Mouse (Mus musculus): ENCODE results near the gene Rap1gap2. TPM values are rescaled to one million over a fixed set of nuclear protein-coding genes. Genes with fewer than 3 reads are reported as not detected.

Rap1gap2 gene
- total and polyA plus RNA-seq, 2 experiments from 2014 or later, result 12.1 to 49.1 TPM

DNA sequence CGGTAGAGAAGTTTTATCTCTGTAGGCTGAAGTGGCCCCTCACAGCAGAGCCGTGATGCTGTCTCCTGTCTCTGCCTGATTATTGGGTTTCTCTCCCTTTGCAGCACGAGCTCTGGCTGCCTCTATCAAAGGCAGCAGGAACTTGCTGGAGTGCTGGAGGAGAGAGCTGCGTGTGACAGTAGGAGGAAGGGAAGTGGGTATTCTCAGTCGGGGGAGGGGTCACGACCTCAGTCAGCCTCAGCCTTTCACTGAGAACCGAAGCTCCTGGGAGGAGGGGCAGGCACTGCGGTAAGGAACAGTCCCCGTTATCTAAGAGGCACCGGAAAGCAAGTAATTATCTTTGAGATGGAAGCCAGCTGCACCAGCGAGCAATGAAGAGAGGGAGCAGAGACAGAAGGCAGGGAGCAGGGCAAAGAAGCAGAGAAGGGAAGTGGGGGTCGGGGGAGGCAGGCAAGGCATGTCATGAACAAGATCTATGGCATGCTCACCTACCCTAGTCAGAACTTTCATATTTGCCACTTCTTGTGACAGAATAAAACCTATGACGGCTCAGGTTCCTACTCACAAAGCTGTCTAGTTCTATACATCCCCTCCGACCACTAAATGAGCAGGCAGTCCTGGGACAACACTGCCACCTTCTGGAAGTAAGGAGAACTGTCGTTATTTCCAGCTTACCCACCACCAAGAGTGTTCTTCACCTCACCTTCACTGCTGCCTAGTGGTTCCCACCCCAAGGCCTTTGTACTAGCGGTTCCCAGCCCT lies 63.6 kb downstream of the Rap1gap2 start:
- peak overlapping the region; percentile 54 for H3K4me2 ChIP-seq (ENCODE audit: low read depth, low read length, poor library complexity, severe bottlenecking)
- peak overlapping the region; percentile 9 for H3K4me3 ChIP-seq (ENCODE audit: low read depth, low read length)
- 6% methylated on average over 16 of the region's 16 CpGs for WGBS
- H3K9me3 ChIP-seq (ENCODE audit: low read length), result no peaks in the 10 kb centered on the region
- H3K9ac ChIP-seq (replicated peaks; ENCODE audit: low read length, poor library complexity, severe bottlenecking), result peak overlapping the region; percentile 39; the same call in 1 of the 2 replicates
- 0 out of 2 replicates have a peak, but pooled peaks cover 5% of the 10 kb centered on the region for H3K4me1 ChIP-seq (ENCODE audit: insufficient read depth, low read length)
- DNase-seq (ENCODE audit: low spot score) (peak; percentile 72), ATAC-seq (ENCODE audit: low FRiP score) (peak; percentile 81)
- no peaks in the 10 kb centered on the region for H3K36me3 ChIP-seq (ENCODE audit: insufficient read depth, low read length)
- peak overlapping the region; percentile 48; the same call in 1 of the 2 replicates for H3K27ac ChIP-seq (ENCODE audit: low read depth, low read length)
- TF ChIP-seq CTCF (IDR thresholded peaks at IDR 0.05), result peak; percentile 98
- H3K27me3 ChIP-seq (ENCODE audit: insufficient read depth, low read length), result no peaks in the 10 kb centered on the region

DNA sequence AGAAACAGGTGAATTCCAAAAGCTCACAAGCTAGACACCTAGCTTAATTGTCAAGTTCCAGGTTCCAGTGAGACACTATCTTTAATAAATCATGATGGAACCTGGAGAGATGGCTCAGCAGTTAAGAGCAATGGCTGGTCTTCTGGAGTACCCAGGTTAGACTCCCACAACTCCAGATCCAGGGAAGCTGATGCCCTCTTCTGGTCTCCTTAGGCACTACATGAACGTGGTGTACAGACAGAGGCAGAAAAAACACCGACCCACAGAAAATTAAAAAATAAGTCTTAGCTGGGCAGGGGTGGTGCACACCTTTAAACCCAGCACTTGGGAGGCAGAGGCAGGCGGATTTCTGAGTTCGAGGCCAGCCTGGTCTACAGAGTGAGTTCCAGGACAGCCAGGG lies 64.5 kb downstream of the Rap1gap2 start:
- no peak overlapping the region for H3K9ac ChIP-seq (replicated peaks; ENCODE audit: low read length, poor library complexity, severe bottlenecking)
- 0 out of 2 replicates have a peak, but pooled peaks cover 5% of the 10 kb centered on the region for H3K4me1 ChIP-seq (ENCODE audit: insufficient read depth, low read length)
- DNase-seq (ENCODE audit: low spot score) (peak; percentile 49), ATAC-seq (ENCODE audit: low FRiP score) (peak; percentile 34; the same call in 1 of the 2 replicates)
- no peak overlapping the region for H3K4me3 ChIP-seq (ENCODE audit: low read depth, low read length)
- H3K4me2 ChIP-seq (ENCODE audit: low read depth, low read length, poor library complexity, severe bottlenecking), result no peak overlapping the region
- no peak overlapping the region for H3K27ac ChIP-seq (ENCODE audit: low read depth, low read length)
- H3K27me3 ChIP-seq (ENCODE audit: insufficient read depth, low read length), result no peaks in the 10 kb centered on the region
- TF ChIP-seq CTCF (IDR thresholded peaks at IDR 0.05), result peak; percentile 70
- WGBS, result 37% methylated on average over 4 of the region's 4 CpGs
- H3K9me3 ChIP-seq (ENCODE audit: low read length), result no peaks in the 10 kb centered on the region
- H3K36me3 ChIP-seq (ENCODE audit: insufficient read depth, low read length), result no peaks in the 10 kb centered on the region

DNA sequence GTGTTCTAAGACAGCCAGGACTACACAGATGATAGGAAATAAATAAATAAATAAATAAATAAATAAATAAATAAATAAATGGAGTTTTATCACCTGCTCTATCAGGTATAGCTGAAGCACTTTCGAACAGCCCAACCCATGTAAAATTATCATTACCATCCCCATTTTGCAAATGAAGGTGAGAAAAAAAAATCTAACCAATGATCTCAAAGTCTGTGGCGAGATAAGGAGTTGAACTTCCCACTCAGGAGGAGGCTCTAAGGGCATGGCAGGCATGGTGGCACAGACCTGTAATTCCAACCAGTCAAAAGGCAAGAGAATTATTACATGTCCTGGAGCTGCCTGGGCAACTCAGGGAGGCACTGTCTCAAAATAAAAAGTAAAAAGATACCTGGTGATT lies 65.2 kb downstream of the Rap1gap2 start:
- no peak overlapping the region for H3K27ac ChIP-seq (ENCODE audit: low read depth, low read length)
- no peak for ATAC-seq (ENCODE audit: low FRiP score)
- TF ChIP-seq CTCF (IDR thresholded peaks at IDR 0.05), result no peak

GRCm38 (mm10) chr11:74537352-74537751 lies 73.4 kb downstream of the Rap1gap2 start:
- Histone ChIP-seq H3K9ac (replicated peaks; ENCODE audit: low read length, poor library complexity, severe bottlenecking) (no peak overlapping the region), H3K9me3 (ENCODE audit: low read length) (no peaks in the 10 kb centered on the region), H3K36me3 (ENCODE audit: insufficient read depth, low read length) (no peaks in the 10 kb centered on the region), H3K27ac (ENCODE audit: low read depth, low read length) (no peak overlapping the region), H3K4me1 (ENCODE audit: insufficient read depth, low read length) (no peaks in the 10 kb centered on the region), H3K4me2 (ENCODE audit: low read depth, low read length, poor library complexity, severe bottlenecking) (no peak overlapping the region), H3K27me3 (ENCODE audit: insufficient read depth, low read length) (no peaks in the 10 kb centered on the region), H3K4me3 (ENCODE audit: low read depth, low read length) (no peak overlapping the region)
- no peak for TF ChIP-seq CTCF (IDR thresholded peaks at IDR 0.05)
- DNase-seq (ENCODE audit: low spot score), result no peak
- no peak for ATAC-seq (ENCODE audit: low FRiP score)
- WGBS, result 94% methylated on average over 4 of the region's 4 CpGs

More for the DNA sequence above, 65.2 kb downstream of the Rap1gap2 start:
- no peaks in the 10 kb centered on the region for H3K36me3 ChIP-seq (ENCODE audit: insufficient read depth, low read length)
- no peak overlapping the region for H3K4me2 ChIP-seq (ENCODE audit: low read depth, low read length, poor library complexity, severe bottlenecking)
- H3K4me3 ChIP-seq (ENCODE audit: low read depth, low read length), result no peak overlapping the region
- H3K27me3 ChIP-seq (ENCODE audit: insufficient read depth, low read length), result no peaks in the 10 kb centered on the region
- 0 out of 2 replicates have a peak, but pooled peaks cover 5% of the 10 kb centered on the region for H3K4me1 ChIP-seq (ENCODE audit: insufficient read depth, low read length)
- WGBS, result 92% methylated on average over 2 of the region's 2 CpGs
- H3K9me3 ChIP-seq (ENCODE audit: low read length), result no peaks in the 10 kb centered on the region
- DNase-seq (ENCODE audit: low spot score), result no peak
- no peak overlapping the region for H3K9ac ChIP-seq (replicated peaks; ENCODE audit: low read length, poor library complexity, severe bottlenecking)

- Histone ChIP-seq H3K9ac (replicated peaks; ENCODE audit: low read length, poor library complexity, severe bottlenecking) (no peak overlapping the region), H3K4me1 (ENCODE audit: insufficient read depth, low read length) (no peaks in the 10 kb centered on the region), H3K9me3 (ENCODE audit: low read length) (no peaks in the 10 kb centered on the region), H3K27ac (ENCODE audit: low read depth, low read length) (no peak overlapping the region), H3K27me3 (ENCODE audit: insufficient read depth, low read length) (no peaks in the 10 kb centered on the region), H3K36me3 (ENCODE audit: insufficient read depth, low read length) (no peaks in the 10 kb centered on the region), H3K4me3 (ENCODE audit: low read depth, low read length) (no peak overlapping the region), H3K4me2 (ENCODE audit: low read depth, low read length, poor library complexity, severe bottlenecking) (no peak overlapping the region)
- 37% methylated on average over 14 of the region's 14 CpGs for WGBS
- TF ChIP-seq CTCF (IDR thresholded peaks at IDR 0.05), result no peak
- DNase-seq (ENCODE audit: low spot score), result no peak
- ATAC-seq (ENCODE audit: low FRiP score), result no peak
These were observed 74.4 kb downstream of the Rap1gap2 start for GRCm38 (mm10) chr11:74536140-74536842.

GRCm38 (mm10) chr11:74534380-74534779 lies 76.3 kb downstream of the Rap1gap2 start:
- Histone ChIP-seq H3K4me3 (ENCODE audit: low read depth, low read length) (no peak overlapping the region), H3K36me3 (ENCODE audit: insufficient read depth, low read length) (no peaks in the 10 kb centered on the region), H3K27ac (ENCODE audit: low read depth, low read length) (no peak overlapping the region), H3K27me3 (ENCODE audit: insufficient read depth, low read length) (no peaks in the 10 kb centered on the region), H3K9ac (replicated peaks; ENCODE audit: low read length, poor library complexity, severe bottlenecking) (no peak overlapping the region), H3K9me3 (ENCODE audit: low read length) (no peaks in the 10 kb centered on the region), H3K4me2 (ENCODE audit: low read depth, low read length, poor library complexity, severe bottlenecking) (no peak overlapping the region), H3K4me1 (ENCODE audit: insufficient read depth, low read length) (no peaks in the 10 kb centered on the region)
- DNase-seq (ENCODE audit: low spot score) (no peak), ATAC-seq (ENCODE audit: low FRiP score) (no peak)
- WGBS, result 95% methylated on average over 7 of the region's 7 CpGs
- no peak for TF ChIP-seq CTCF (IDR thresholded peaks at IDR 0.05)
